ENCODE assay signal across 19 mouse cellular contexts in genomic region chr2:166892158-166892680, GRCm38 (mm10). TPM values are rescaled to one million over a fixed set of nuclear protein-coding genes. Genes with fewer than 3 reads are reported as not detected.
A peak's percentile ranks its signal among the peaks of the same experiment; 100 is the strongest.
DNase-seq lines count a peak whose midpoint lies in the region; ATAC-seq lines count a peak whose summit lies in the region.
"Had no signal": no experiment of that assay in that cellular context is flagged by ENCODE, and none has a peak within 500 bp of the region (broad histone marks: within the 10 kb centered on the region; RNA-seq: fewer than 3 reads in every experiment).

No protein-coding gene starts in this region.

- H3K36me3 ChIP-seq in kidney, embryonic 14.5 days (ENCODE audit: control insufficient read depth, insufficient read depth, low read length), result peaks cover 34% of the 10 kb centered on the region
- H3K36me3 ChIP-seq in intestine, embryonic 16.5 days (ENCODE audit: control insufficient read depth, insufficient read depth, low read length), result peaks cover 3% of the 10 kb centered on the region; the same call in 1 of the 2 replicates

- no peaks in the 10 kb centered on the region for H3K9me3 ChIP-seq in kidney, embryonic 14.5 days (ENCODE audit: control insufficient read depth, low read length)
- H3K9me3 ChIP-seq in intestine, embryonic 16.5 days (ENCODE audit: control insufficient read depth, low read length), result no peaks in the 10 kb centered on the region
- H3K9me3 ChIP-seq: embryonic facial prominence, embryonic 13.5 days; forebrain, embryonic 12.5 days; heart, embryonic 10.5 days; hindbrain, embryonic 12.5 days had no signal

- no peak overlapping the region for H3K4me3 ChIP-seq in kidney, embryonic 14.5 days (ENCODE audit: low read length)
- no peak overlapping the region for H3K4me3 ChIP-seq in intestine, embryonic 16.5 days (ENCODE audit: low read length)
- H3K4me3 ChIP-seq: embryonic facial prominence, embryonic 13.5 days; forebrain, embryonic 12.5 days; heart, embryonic 10.5 days; hindbrain, embryonic 12.5 days had no signal

- no peak overlapping the region for H3K27ac ChIP-seq in kidney, embryonic 14.5 days (ENCODE audit: low read depth, low read length)
- H3K27ac ChIP-seq in intestine, embryonic 16.5 days (ENCODE audit: low read length), result no peak overlapping the region
- H3K27ac ChIP-seq: embryonic facial prominence, embryonic 13.5 days; forebrain, embryonic 12.5 days; heart, embryonic 10.5 days; hindbrain, embryonic 12.5 days had no signal

- no peaks in the 10 kb centered on the region for H3K27me3 ChIP-seq in kidney, embryonic 14.5 days (ENCODE audit: control insufficient read depth, insufficient read depth, low read length)
- no peaks in the 10 kb centered on the region for H3K27me3 ChIP-seq in intestine, embryonic 16.5 days (replicated peaks; ENCODE audit: control insufficient read depth, insufficient read depth, low read length)
- H3K27me3 ChIP-seq: embryonic facial prominence, embryonic 13.5 days; forebrain, embryonic 12.5 days; hindbrain, embryonic 12.5 days had no signal

- peak; percentile 23 for DNase-seq in kidney, adult 11 months
- no peak for DNase-seq in kidney, adult 8-10 months
- DNase-seq in kidney, postnatal 14 days, result peak; percentile 20
- DNase-seq in lung, postnatal 36 days, result no peak
- no peak for DNase-seq in lung, adult 18-20 months
- DNase-seq: cerebellum, adult 18-20 months; cerebellum, adult 9-11 months; cerebellum, postnatal 36 days; gastrocnemius, postnatal 10 days; heart, adult 18-20 months; heart, postnatal 10 days; heart, postnatal 4 days had no signal

- H3K9ac ChIP-seq in kidney, embryonic 14.5 days (ENCODE audit: low read depth, low read length), result no peak overlapping the region
- H3K9ac ChIP-seq in intestine, embryonic 16.5 days (ENCODE audit: low read depth, low read length), result no peak overlapping the region
- H3K9ac ChIP-seq: embryonic facial prominence, embryonic 13.5 days; forebrain, embryonic 12.5 days; hindbrain, embryonic 12.5 days had no signal

- H3K4me2 ChIP-seq in kidney, embryonic 14.5 days (replicated peaks; ENCODE audit: low read depth, low read length), result no peak overlapping the region
- H3K4me2 ChIP-seq in intestine, embryonic 16.5 days (ENCODE audit: low read depth, low read length), result no peak overlapping the region
- H3K4me2 ChIP-seq: embryonic facial prominence, embryonic 13.5 days; forebrain, embryonic 12.5 days; hindbrain, embryonic 12.5 days had no signal

- H3K4me1 ChIP-seq in kidney, embryonic 14.5 days (ENCODE audit: control insufficient read depth, insufficient read depth, low read length), result no peaks in the 10 kb centered on the region
- H3K4me1 ChIP-seq in intestine, embryonic 16.5 days (ENCODE audit: control insufficient read depth, insufficient read depth, low read length), result 0 out of 2 replicates have a peak, but pooled peaks cover 4% of the 10 kb centered on the region
- H3K4me1 ChIP-seq: embryonic facial prominence, embryonic 13.5 days had no signal

- WGBS in kidney, embryonic 14.5 days, result 92% methylated on average over 8 of the region's 8 CpGs
- 75% methylated on average over 8 of the region's 8 CpGs for WGBS in intestine, embryonic 16.5 days

- ATAC-seq in kidney, embryonic 14.5 days (ENCODE audit: low FRiP score, low TSS enrichment), result no peak
- peak; percentile 56 for ATAC-seq in intestine, embryonic 16.5 days
- ATAC-seq: forebrain, embryonic 16.5 days had no signal

RNA-seq across cellular contexts. Expression of gene Cse1l, which starts 13.6 kb away (rescaled TPM):
- polyA plus RNA-seq in kidney, embryonic 14.5 days (2014; fragmentation: Nextera tagmentation; extraction: Ambion mirVana), result 135 and 187 TPM in 2 replicates
- 80.7 and 85.5 TPM in 2 replicates for polyA plus RNA-seq in intestine, embryonic 16.5 days (2015; fragmentation: Nextera tagmentation; extraction: Ambion mirVana)

Comparison
In these comparisons a context has a peak if more than half of its experiments do, and no peak if none do; other contexts are left out.
1. DNase-seq: peak in kidney, adult 11 months (single experiment) and kidney, postnatal 14 days (single experiment); none in kidney, adult 8-10 months (0 of 2), lung, postnatal 36 days (single experiment) and lung, adult 18-20 months (0 of 2).